Mouse (Mus musculus): ENCODE results near the gene Slc15a5. TPM values are rescaled to one million over a fixed set of nuclear protein-coding genes. Genes with fewer than 3 reads are reported as not detected.

Gene Slc15a5
- polyA plus RNA-seq, 1 experiment from 2014 or later, result not detected

- Histone ChIP-seq H3K27ac (replicated peaks) (no peak overlapping the region), H3K27me3 (ENCODE audit: low read depth, poor library complexity, severe bottlenecking) (no peaks in the 10 kb centered on the region), H3K9me3 (replicated peaks) (no peaks in the 10 kb centered on the region), H3K4me1 (peaks cover 5% of the 10 kb centered on the region; the same call in 1 of the 2 replicates), H3K36me3 (no peaks in the 10 kb centered on the region), H3K4me3 (no peak overlapping the region)
- DNase-seq (ENCODE audit: low spot score), result no peak
- WGBS, result 78% methylated on average over 1 of the region's 1 CpGs
Observed at GRCm38 (mm10) chr6:137936268-137936667, 143.4 kb downstream of the Slc15a5 start.

- 86% methylated on average over 7 of the region's 7 CpGs for WGBS
- no peak for DNase-seq (ENCODE audit: low spot score)
- Histone ChIP-seq H3K9me3 (replicated peaks) (no peaks in the 10 kb centered on the region), H3K4me1 (peaks cover 5% of the 10 kb centered on the region; the same call in 1 of the 2 replicates), H3K27me3 (ENCODE audit: low read depth, poor library complexity, severe bottlenecking) (no peaks in the 10 kb centered on the region), H3K27ac (replicated peaks) (no peak overlapping the region), H3K4me3 (no peak overlapping the region), H3K36me3 (no peaks in the 10 kb centered on the region)
Observed at GRCm38 (mm10) chr6:137935857-137936256, 143.9 kb downstream of the Slc15a5 start.

- H3K27ac ChIP-seq (replicated peaks), result no peak overlapping the region
- H3K9me3 ChIP-seq (replicated peaks), result no peaks in the 10 kb centered on the region
- no peak overlapping the region for H3K4me3 ChIP-seq
- H3K27me3 ChIP-seq (ENCODE audit: low read depth, poor library complexity, severe bottlenecking), result no peaks in the 10 kb centered on the region
- 91% methylated on average over 8 of the region's 8 CpGs for WGBS
- H3K4me1 ChIP-seq, result peaks cover 5% of the 10 kb centered on the region; the same call in 1 of the 2 replicates
- DNase-seq (ENCODE audit: low spot score), result no peak
- H3K36me3 ChIP-seq, result no peaks in the 10 kb centered on the region
Observed at GRCm38 (mm10) chr6:137935341-137935740, 144.4 kb downstream of the Slc15a5 start.

- H3K27ac ChIP-seq (replicated peaks), result no peak overlapping the region
- peaks cover 5% of the 10 kb centered on the region; the same call in 1 of the 2 replicates for H3K4me1 ChIP-seq
- WGBS, result 90% methylated on average over 3 of the region's 3 CpGs
- no peaks in the 10 kb centered on the region for H3K27me3 ChIP-seq (ENCODE audit: low read depth, poor library complexity, severe bottlenecking)
- H3K4me3 ChIP-seq, result no peak overlapping the region
- DNase-seq (ENCODE audit: low spot score), result no peak
- no peaks in the 10 kb centered on the region for H3K9me3 ChIP-seq (replicated peaks)
- no peaks in the 10 kb centered on the region for H3K36me3 ChIP-seq
Observed at GRCm38 (mm10) chr6:137934545-137935298, 145.0 kb downstream of the Slc15a5 start.

Other genes with a start within 250 kb of the Slc15a5 start
- gene Mgst1, start 60.4 kb upstream of the Slc15a5 start, polyA plus RNA-seq (2016; fragmentation: Nextera tagmentation; extraction: Ambion mirVana), result 56.4 and 57.1 TPM in 2 replicates